In the genomic region with DNA sequence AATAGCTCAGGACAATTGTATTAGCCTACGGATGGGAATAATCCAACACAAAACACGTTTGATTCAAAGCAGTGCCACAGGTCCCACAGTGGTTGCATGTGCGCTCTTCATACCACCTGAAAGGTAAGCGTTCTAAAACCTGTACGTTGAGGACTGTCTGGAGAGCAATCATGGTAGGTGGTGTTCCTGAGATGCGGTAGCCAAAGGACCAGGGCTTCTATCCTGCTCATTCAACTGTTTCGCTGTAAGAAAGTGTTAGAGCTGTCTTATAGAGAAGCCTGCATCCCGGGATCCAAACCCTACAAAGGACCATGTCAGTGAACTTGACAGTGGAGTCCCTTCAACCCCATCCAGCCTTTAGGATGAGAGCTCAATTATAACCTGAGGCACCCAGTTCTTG, we compare ENCODE assay signal across 20 mouse cellular contexts. TPM values are rescaled to one million over a fixed set of nuclear protein-coding genes. Genes with fewer than 3 reads are reported as not detected.
A peak's percentile ranks its signal among the peaks of the same experiment; 100 is the strongest.
DNase-seq lines count a peak whose midpoint lies in the region; ATAC-seq and TF ChIP-seq lines count a peak whose summit lies in the region.
"Had no signal": no experiment of that assay in that cellular context is flagged by ENCODE, and none has a peak within 500 bp of the region (broad histone marks: within the 10 kb centered on the region; RNA-seq: fewer than 3 reads in every experiment).

No protein-coding gene starts in this region.

- no peaks in the 10 kb centered on the region for H3K79me2 ChIP-seq in heart, adult 2 months (replicated peaks; ENCODE audit: control insufficient read depth, insufficient read depth, low read length)

- WGBS in heart, adult 2 months, result 92% methylated on average over 8 of the region's 8 CpGs
- WGBS in heart, postnatal 0 days, result 90% methylated on average over 8 of the region's 8 CpGs
- 79% methylated on average over 8 of the region's 8 CpGs for WGBS in limb, embryonic 15.5 days
- 94% methylated on average over 8 of the region's 8 CpGs for WGBS in limb, embryonic 10.5 days
- 89% methylated on average over 8 of the region's 8 CpGs for WGBS in intestine, embryonic 16.5 days

- H3K9ac ChIP-seq in heart, adult 2 months (ENCODE audit: low read depth, low read length), result no peak overlapping the region
- H3K9ac ChIP-seq in heart, postnatal 0 days (replicated peaks; ENCODE audit: low read depth, low read length), result no peak overlapping the region
- no peak overlapping the region for H3K9ac ChIP-seq in limb, embryonic 15.5 days
- no peak overlapping the region for H3K9ac ChIP-seq in intestine, embryonic 16.5 days (ENCODE audit: low read depth, low read length)
- H3K9ac ChIP-seq: forebrain, postnatal 0 days; limb, embryonic 13.5 days; liver, embryonic 14.5 days had no signal

- H3K27me3 ChIP-seq in heart, adult 2 months (ENCODE audit: control insufficient read depth, insufficient read depth, low read length), result no peaks in the 10 kb centered on the region
- no peaks in the 10 kb centered on the region for H3K27me3 ChIP-seq in heart, postnatal 0 days (ENCODE audit: control insufficient read depth, insufficient read depth, low read length)
- H3K27me3 ChIP-seq in limb, embryonic 15.5 days, result no peaks in the 10 kb centered on the region
- H3K27me3 ChIP-seq in limb, embryonic 10.5 days (ENCODE audit: low read depth, poor library complexity, severe bottlenecking), result 0 out of 2 replicates have a peak, but pooled peaks cover 2% of the 10 kb centered on the region
- H3K27me3 ChIP-seq in intestine, embryonic 16.5 days (replicated peaks; ENCODE audit: control insufficient read depth, insufficient read depth, low read length), result no peaks in the 10 kb centered on the region
- H3K27me3 ChIP-seq: limb, embryonic 13.5 days had no signal

- H3K36me3 ChIP-seq in heart, adult 2 months (ENCODE audit: control insufficient read depth, insufficient read depth, low read length), result peaks cover 4% of the 10 kb centered on the region; the same call in 1 of the 2 replicates
- no peaks in the 10 kb centered on the region for H3K36me3 ChIP-seq in heart, postnatal 0 days (replicated peaks; ENCODE audit: control insufficient read depth, insufficient read depth, low read length)
- no peaks in the 10 kb centered on the region for H3K36me3 ChIP-seq in limb, embryonic 15.5 days
- H3K36me3 ChIP-seq in limb, embryonic 10.5 days, result no peaks in the 10 kb centered on the region
- H3K36me3 ChIP-seq in intestine, embryonic 16.5 days (ENCODE audit: control insufficient read depth, insufficient read depth, low read length), result no peaks in the 10 kb centered on the region
- H3K36me3 ChIP-seq: limb, embryonic 13.5 days had no signal

- no peak for TF ChIP-seq POLR2A in heart, adult 2 months (IDR thresholded peaks at IDR 0.05; ENCODE audit: insufficient read depth, low read depth, low read length)

- peaks cover 12% of the 10 kb centered on the region for H3K4me1 ChIP-seq in heart, adult 2 months (ENCODE audit: control insufficient read depth, insufficient read depth, low read length)
- peaks cover 48% of the 10 kb centered on the region for H3K4me1 ChIP-seq in heart, postnatal 0 days (ENCODE audit: control insufficient read depth, insufficient read depth)
- peaks cover 25% of the 10 kb centered on the region for H3K4me1 ChIP-seq in limb, embryonic 15.5 days
- peaks cover 11% of the 10 kb centered on the region; the same call in 1 of the 2 replicates for H3K4me1 ChIP-seq in limb, embryonic 10.5 days
- peaks cover 11% of the 10 kb centered on the region for H3K4me1 ChIP-seq in intestine, embryonic 16.5 days (ENCODE audit: control insufficient read depth, insufficient read depth, low read length)

- H3K4me3 ChIP-seq in heart, adult 2 months, result no peak overlapping the region
- H3K4me3 ChIP-seq in heart, postnatal 0 days (ENCODE audit: low read depth, low read length), result no peak overlapping the region
- no peak overlapping the region for H3K4me3 ChIP-seq in limb, embryonic 15.5 days
- H3K4me3 ChIP-seq in limb, embryonic 10.5 days, result no peak overlapping the region
- no peak overlapping the region for H3K4me3 ChIP-seq in intestine, embryonic 16.5 days (ENCODE audit: low read length)
- H3K4me3 ChIP-seq: limb, embryonic 13.5 days had no signal

- intact Hi-C loops in heart, adult 2 months (cut with DNase I), result no loop called here
- intact Hi-C loops in heart, postnatal 14 days (cut with DNase I), result no loop called here

- peak overlapping the region; percentile 65 for H3K27ac ChIP-seq in heart, adult 2 months
- H3K27ac ChIP-seq in heart, postnatal 0 days (ENCODE audit: low read depth), result peak overlapping the region; percentile 88
- H3K27ac ChIP-seq in limb, embryonic 15.5 days, result 0 out of 2 replicates have a peak overlapping the region, but pooled peaks have one; percentile 3
- H3K27ac ChIP-seq in limb, embryonic 10.5 days, result no peak overlapping the region
- peak overlapping the region; percentile 69; the same call in 1 of the 2 replicates for H3K27ac ChIP-seq in intestine, embryonic 16.5 days (ENCODE audit: low read length)
- H3K27ac ChIP-seq: limb, embryonic 13.5 days; liver, embryonic 14.5 days had no signal

- no peak for TF ChIP-seq CTCF in heart, adult 2 months (IDR thresholded peaks at IDR 0.05)
- no peak for TF ChIP-seq CTCF in heart, postnatal 0 days (IDR thresholded peaks at IDR 0.05; ENCODE audit: low read depth)

- TF ChIP-seq EP300 in heart, adult 2 months (IDR thresholded peaks at IDR 0.05; ENCODE audit: insufficient read depth, low read depth, low read length), result no peak
- TF ChIP-seq EP300 in heart, postnatal 0 days (IDR thresholded peaks at IDR 0.05; ENCODE audit: low read depth), result no peak

- H3K4me2 ChIP-seq in heart, postnatal 0 days (ENCODE audit: low read depth, low read length), result no peak overlapping the region
- H3K4me2 ChIP-seq in limb, embryonic 15.5 days, result no peak overlapping the region
- H3K4me2 ChIP-seq in intestine, embryonic 16.5 days (ENCODE audit: low read depth, low read length), result no peak overlapping the region
- H3K4me2 ChIP-seq: limb, embryonic 13.5 days had no signal

- no peak for DNase-seq in heart, adult 2 months
- no peak for DNase-seq in heart, postnatal 14 days
- DNase-seq in heart, postnatal 0 days (ENCODE audit: low spot score), result no peak
- no peak for DNase-seq in heart, adult 8-10 months (ENCODE audit: low spot score)
- no peak for DNase-seq in limb, embryonic 10.5 days (ENCODE audit: low spot score)
- DNase-seq in testis, postnatal 14 days (ENCODE audit: low spot score), result no peak
- DNase-seq: adrenal gland, postnatal 25 days; B cell, adult 2 months; cerebellum, adult 11 months; cerebellum, postnatal 10 days; kidney, adult 9 months; lung, postnatal 36 days; retina, postnatal 1 day; thymus, postnatal 14 days had no signal

- no peaks in the 10 kb centered on the region for H3K9me3 ChIP-seq in heart, postnatal 0 days (replicated peaks; ENCODE audit: control insufficient read depth, low read length)
- H3K9me3 ChIP-seq in limb, embryonic 15.5 days, result no peaks in the 10 kb centered on the region
- no peaks in the 10 kb centered on the region for H3K9me3 ChIP-seq in limb, embryonic 10.5 days (replicated peaks)
- H3K9me3 ChIP-seq in intestine, embryonic 16.5 days (ENCODE audit: control insufficient read depth, low read length), result no peaks in the 10 kb centered on the region
- H3K9me3 ChIP-seq: limb, embryonic 13.5 days had no signal

- no peak for ATAC-seq in heart, postnatal 0 days (ENCODE audit: insufficient read depth, low read depth)
- no peak for ATAC-seq in limb, embryonic 15.5 days (ENCODE audit: insufficient number of reproducible peaks, low FRiP score, low TSS enrichment, low read depth)
- no peak for ATAC-seq in intestine, embryonic 16.5 days

RNA-seq across cellular contexts. Expression of a gene that starts 49.4 kb away (rescaled TPM):
- under 1 TPM; 0.70 to 0.89 TPM for total RNA-seq in heart, adult 2 months (2021)
- polyA plus RNA-seq in heart, adult 2 months (2012; rRNA removed), result 0.35 and 0.70 TPM in 2 replicates
- under 1 TPM; 0.22 to 0.34 TPM for total RNA-seq in heart, postnatal 14 days (2021)
- 0.66 TPM in 1 of 2 replicates, not detected in the other for total RNA-seq in heart, postnatal 0 days (2014; rRNA removed; ENCODE audit: low replicate concordance)
- 0.86 and 1.1 TPM in 2 replicates for polyA plus RNA-seq in heart, postnatal 0 days (2015; fragmentation: Nextera tagmentation; extraction: Ambion mirVana)
- 1 to 10 TPM in 1 of 4 experiments, under 1 TPM in 3; 0.53 to 1.0 (median 0.63) TPM for total RNA-seq in heart, adult 8-10 months (2022)
- polyA plus RNA-seq in limb, embryonic 15.5 days (2015; fragmentation: Nextera tagmentation; extraction: Ambion mirVana), result 0.59 and 1.3 TPM in 2 replicates
- 0.70 TPM in 1 of 2 replicates, not detected in the other for polyA plus RNA-seq in limb, embryonic 10.5 days (2016; fragmentation: Nextera tagmentation; extraction: Ambion mirVana)
- 0.98 and 1.8 TPM in 2 replicates for polyA plus RNA-seq in intestine, embryonic 16.5 days (2015; fragmentation: Nextera tagmentation; extraction: Ambion mirVana)
- total RNA-seq: midbrain, postnatal 0 days had no signal
